Mouse (Mus musculus) MEL (cell line): ENCODE data around the gene Wdr41.

Experiments
- CTCF ChIP-seq, 3 experiments: IDR thresholded peaks in 2 of 3; conservative IDR thresholded peaks in 1 of 3; 2 replicates each; pipeline ENCODE4 v1.5.1; 2011 to 2012; ENCODE audit warnings: low read length in 3 of 3, low read depth in 2 of 3, mild to moderate bottlenecking in 2 of 3, improper control_type of control experiment in 1 of 3, inconsistent platforms in 1 of 3, mixed read lengths in 1 of 3, moderate library complexity in 1 of 3; ENCODE audit not compliant: control insufficient read depth in 1 of 3, insufficient read depth in 1 of 3, poor library complexity in 1 of 3, severe bottlenecking in 1 of 3
- EP300 ChIP-seq, 2 experiments: IDR thresholded peaks; 2 replicates each; pipeline ENCODE4 v1.6.1; 2011; ENCODE audit warnings: improper control_type of control experiment in 2 of 2, low read length in 2 of 2, low read depth in 1 of 2, mild to moderate bottlenecking in 1 of 2
- JUND ChIP-seq: IDR thresholded peaks from 2 replicates; pipeline ENCODE4 v1.6.1; 2011; ENCODE audit warnings: low read depth, mild to moderate bottlenecking, improper control_type of control experiment, low read length
- MAFK ChIP-seq: IDR thresholded peaks from 2 replicates; pipeline ENCODE4 v1.6.1; 2011; ENCODE audit warnings: low read depth, mild to moderate bottlenecking, low read length, improper control_type of control experiment, borderline replicate concordance
- POLR2A ChIP-seq, 2 experiments: IDR thresholded peaks; 2 replicates each; pipeline ENCODE4 v1.6.1; 2011 to 2012; ENCODE audit warnings: low read length in 2 of 2, mild to moderate bottlenecking in 2 of 2, control low read depth in 1 of 2, improper control_type of control experiment in 1 of 2, low read depth in 1 of 2, moderate library complexity in 1 of 2; ENCODE audit not compliant: control insufficient read depth in 1 of 2, insufficient read depth in 1 of 2, poor library complexity in 1 of 2

DNA sequence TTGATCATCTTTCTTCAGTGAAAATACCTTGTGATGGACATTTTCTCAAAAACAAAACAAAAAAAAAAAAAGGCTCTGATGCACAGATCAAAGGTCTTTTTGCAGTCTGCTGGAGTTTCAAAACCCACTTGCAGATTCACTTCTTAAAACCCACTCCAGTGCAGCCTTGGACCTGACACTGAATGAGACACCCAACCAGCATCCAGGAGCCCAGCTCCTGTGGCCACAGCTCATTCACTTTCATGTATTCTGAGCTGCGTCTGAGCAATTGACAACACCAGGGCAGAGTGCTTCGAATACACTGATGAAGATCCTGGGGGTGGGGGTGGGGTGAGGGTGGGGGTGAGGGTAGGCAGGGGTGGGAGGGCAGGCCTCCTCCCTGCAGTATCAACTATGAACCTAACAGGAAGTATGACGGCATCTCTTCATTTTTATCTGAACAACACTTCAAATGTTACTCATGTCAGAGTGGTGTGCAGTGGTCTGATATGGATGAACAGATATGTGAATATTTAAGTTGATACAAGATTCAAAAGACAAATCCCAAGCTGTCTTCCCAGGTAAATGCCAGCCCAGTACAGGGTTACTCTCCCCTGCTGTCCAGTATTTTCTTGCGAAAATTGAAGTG lies 87.4 kb downstream of the Wdr41 start:
- TF ChIP-seq POLR2A (IDR thresholded peaks at IDR 0.05; ENCODE audit: control insufficient read depth in 1 of 2, insufficient read depth in 1 of 2, low read depth in 1 of 2, low read length in 2 of 2, poor library complexity in 1 of 2) = no peak
- no peak for TF ChIP-seq JUND
- TF ChIP-seq MAFK = no peak
- no peak for TF ChIP-seq EP300 (IDR thresholded peaks at IDR 0.05; ENCODE audit: low read depth in 1 of 2, low read length in 2 of 2)
- no peak for TF ChIP-seq CTCF (IDR thresholded peaks at IDR 0.05 in 2 of 3, conservative IDR thresholded peaks at IDR 0.05 in 1 of 3; ENCODE audit: control insufficient read depth in 1 of 3, insufficient read depth in 1 of 3, low read depth in 2 of 3, low read length in 3 of 3, poor library complexity in 1 of 3, severe bottlenecking in 1 of 3)
